Mouse (Mus musculus): ENCODE measurements around the gene Far1.

Gene Far1

DNA sequence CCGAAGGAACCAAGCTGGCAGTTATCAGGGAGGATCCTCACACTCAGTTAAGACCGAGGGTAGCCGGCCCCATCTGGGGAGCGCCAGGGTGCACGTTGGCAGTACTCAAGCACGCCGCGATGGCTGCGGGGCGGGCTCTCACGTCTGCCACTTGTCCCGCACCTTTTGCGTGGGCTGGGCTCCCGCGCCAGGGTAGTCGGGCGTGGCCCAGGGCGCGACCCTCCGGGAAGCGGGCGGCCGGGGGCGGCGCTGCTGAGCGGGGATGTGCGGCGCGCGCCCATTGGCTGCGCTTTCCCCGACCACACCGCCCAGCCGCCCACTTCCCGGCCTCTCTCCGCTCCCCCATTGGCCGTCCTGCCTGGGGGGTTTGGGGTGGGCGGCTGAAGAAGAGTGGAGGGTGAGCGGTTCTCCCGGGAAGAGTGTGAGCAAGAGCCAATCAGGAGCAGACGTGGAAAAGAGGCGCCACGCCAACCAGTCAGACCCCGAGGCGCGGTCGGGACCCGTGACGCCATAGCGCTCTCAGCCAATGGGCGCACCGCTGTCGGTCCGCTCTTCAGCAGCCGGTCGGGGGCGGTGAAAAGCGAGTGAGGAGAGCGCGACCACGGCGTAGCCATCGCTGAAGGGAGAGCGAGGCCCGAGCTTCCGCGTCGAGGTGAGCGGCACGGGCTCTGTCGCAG is at the start of gene Far1:
TSS of gene Far1 (plus strand) at position 549 of the 677 bp plus-strand sequence.
- DNase-seq: peak; percentile 99

DNA sequence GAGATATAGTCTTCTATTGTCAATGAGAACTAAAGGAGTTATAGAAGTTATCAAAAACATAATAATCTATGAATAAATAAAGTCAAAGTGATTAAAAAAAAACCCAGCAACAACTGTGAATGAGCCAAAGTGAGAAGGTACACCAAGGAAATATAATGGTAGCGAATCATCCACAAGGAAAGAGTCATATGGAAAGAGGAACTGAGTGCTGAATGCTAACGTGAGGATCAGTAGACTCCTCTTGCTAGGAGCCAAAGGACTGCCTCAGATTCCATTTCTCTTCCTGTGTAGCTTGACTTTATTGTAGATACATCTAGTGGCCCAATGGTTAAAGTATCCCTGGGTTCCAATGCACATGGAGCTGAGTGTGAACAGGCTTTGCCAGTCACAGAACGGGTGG is 45.3 kb upstream of the Far1 start:
- DNase-seq: no peak

DNA sequence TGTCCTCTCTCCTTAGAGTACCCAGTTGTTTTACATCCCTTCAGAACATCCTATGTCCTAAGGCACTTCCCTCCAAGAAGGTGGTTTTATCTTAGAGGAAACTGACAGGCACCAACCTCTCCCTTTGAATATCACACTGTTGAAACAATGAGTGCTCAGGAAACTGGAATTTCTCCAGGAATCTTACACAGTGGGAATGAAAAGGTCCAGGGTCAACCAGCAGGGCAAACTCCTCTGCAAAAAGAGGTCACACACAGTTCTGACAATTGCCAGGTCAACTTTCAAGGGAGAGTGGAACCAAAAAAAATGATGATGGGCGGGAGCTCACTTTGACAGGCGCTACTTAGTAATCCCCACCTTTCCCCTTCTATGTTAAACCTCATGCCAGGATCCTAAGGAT is 43.0 kb upstream of the Far1 start:
- no peak for DNase-seq

DNA sequence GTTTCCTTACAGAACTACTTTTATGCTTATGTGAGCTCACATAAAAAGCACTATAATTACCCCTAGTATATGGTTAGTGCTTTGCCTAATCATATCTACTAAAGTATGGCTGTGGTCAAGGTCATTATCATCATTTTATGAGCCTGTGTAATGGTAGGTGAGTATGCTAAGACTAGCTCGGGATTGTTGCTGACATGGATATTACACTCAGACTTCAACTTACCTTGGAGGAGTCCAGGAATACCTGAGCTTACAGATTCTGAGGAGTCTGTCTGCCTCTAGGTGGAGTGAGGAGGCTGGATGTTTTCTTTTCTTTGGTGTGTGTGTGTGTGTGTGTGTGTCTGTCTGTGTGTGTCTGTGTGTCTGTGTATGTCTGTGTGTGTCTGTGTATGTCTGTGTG is 42.0 kb upstream of the Far1 start:
- DNase-seq: no peak

DNA sequence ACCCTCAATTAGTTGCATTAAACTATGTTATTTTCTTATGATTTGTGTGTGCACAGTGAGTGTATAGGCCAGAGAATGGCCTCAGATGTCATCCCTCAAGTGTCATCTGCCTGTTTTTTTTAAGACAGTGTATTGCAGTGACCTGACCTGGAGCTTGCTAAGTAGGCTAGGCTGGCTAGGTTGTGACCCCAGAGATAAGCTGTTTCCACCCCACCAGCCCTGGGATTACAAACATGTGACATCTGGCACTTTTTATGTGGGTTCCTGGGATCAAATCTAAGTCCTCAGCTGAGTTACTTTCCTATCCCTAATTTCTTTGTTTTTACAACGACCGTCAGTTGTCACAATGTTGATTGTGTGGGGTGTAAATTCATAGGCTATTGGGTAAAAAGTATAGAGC is 17.8 kb upstream of the Far1 start:
- no peak for DNase-seq

DNA sequence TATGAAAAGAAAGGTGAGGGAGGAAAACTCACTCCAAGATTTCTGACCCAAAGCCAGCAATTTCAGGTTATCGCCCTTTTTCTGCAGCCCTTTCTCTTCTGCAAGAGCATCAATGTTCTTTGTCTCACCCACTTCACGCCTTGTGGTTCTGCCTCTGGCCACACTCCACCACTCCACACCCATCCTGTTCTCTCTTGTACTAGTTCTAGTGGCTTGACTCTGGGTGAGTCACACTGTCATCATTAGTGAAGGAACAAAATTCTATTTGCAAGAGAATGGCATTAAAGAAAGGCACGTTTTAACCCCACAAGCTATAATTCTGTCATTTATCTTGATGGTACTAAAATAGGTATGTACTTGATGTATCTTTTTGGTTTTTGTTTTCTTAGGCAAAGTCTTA is 15.2 kb upstream of the Far1 start:
- no peak for DNase-seq

DNA sequence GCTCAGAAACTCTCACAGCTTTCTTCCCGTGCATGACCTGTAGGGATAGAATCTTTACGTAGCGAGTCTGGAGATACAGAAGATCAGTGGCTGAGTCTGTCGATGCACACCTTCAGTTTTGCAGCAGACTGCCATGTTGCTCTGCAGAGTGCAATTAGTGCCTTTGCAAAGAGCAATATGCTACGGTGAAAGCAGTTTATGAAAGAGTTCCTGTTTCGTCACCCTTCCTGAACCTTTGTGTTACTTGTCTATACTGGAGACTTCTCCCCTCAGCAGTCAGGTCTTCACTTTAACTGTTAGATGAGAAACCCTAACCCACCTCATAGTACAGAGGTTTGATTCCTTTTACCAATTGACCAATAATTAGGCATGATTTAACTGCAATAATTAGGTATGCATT is 13.8 kb upstream of the Far1 start:
- DNase-seq: no peak

DNA sequence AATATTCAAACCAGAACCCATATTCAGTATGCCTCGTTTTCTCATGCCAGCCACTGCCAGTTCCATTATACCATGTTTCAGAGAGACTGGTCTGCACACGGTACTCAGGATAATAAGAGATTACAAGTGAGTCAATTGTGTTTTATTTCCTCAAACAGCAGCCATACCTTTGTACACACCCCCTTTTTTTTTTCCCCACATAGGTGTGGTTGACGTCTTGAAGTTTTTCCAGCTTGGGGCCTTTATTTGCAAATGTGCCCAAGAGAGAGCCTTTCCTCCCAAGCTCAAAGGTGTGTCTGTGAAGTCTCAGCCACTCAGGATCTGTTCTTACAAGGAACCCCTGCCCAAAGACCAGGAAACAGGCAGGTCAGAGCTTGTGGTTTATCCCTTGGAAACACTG is 11.2 kb upstream of the Far1 start:
- DNase-seq: no peak

DNA sequence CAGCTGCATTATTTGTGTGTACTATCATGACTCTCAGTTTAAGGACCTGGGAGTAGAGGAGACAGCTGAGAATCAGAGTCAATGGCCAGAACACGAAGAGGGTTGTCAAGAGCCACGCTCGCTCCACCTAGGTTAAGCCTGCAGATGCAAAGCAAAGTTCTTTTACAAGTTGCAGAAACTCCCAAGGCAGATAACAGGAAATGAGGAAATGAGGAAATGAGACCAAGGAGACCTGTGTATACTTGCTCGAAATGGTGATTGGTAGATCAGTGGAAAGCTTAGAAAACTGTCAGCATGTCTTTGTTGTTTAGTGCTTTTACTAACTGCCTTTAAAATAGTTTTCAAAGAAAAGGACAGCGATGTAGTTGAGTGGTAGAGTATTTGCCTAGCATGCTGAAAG is 8.6 kb upstream of the Far1 start:
- no peak for DNase-seq

DNA sequence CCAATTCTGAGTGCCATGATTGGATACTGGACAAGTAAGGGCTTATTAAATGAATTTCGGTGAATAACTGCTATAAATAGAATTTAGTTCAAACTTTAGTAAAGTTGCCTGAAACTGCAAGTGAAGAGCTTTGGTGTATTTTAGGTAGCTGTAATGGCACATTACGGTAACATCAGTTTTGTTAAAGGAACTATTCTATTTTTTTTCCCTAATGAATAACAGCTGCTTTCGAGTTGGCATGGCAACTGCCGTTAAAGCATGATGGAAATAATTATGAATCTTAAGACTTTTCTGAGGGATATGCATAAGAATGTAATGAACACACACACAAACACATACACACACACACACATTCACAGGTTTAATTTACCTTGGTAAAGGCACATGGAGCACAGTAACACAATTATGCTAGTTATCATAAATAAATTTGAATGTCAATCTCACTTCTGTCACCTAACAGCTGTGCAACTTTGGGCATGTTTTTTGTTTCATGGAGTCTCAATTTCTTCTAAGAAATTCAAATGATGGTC is 8.1 kb upstream of the Far1 start:
- no peak for DNase-seq

DNA sequence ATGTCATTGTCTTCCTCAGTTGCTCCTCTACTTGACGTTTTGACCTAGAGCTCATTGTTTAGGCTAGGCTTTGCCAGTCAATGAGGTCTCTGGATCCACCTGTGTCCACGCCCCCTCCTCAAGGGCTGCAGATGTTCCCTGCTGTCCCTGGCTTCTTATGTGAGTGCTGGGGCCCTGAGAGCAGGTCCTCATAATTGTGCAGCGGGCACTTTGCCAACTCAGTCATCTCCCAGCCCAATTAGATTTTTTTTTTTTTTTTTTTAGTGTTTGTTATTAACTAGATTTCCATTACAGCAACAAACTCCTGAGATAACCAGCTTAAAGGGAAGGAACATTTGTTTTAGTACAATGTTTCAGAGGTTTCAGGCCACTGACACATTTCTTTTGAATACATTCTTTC is 5.8 kb upstream of the Far1 start:
- DNase-seq: peak; percentile 13 to 30

DNA sequence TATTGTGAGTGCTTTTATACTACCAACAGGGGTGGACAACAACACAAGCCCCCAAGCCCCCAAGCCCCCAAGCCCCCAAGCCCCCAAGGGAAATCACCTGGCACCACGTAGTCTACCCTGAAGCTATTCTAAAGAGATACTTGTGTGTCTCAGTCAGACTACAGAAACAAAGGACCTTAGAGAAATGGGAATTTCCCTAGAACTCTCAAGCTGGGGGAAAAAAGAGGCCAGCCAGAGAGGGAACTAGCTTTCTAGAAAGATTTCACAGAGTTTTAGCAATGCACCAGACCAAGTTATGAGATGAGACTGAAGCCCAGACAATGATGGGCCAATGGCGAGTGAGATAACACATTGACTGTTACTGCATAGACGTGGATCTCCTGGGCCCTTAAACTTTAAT is 2.2 kb upstream of the Far1 start:
- no peak for DNase-seq

DNA sequence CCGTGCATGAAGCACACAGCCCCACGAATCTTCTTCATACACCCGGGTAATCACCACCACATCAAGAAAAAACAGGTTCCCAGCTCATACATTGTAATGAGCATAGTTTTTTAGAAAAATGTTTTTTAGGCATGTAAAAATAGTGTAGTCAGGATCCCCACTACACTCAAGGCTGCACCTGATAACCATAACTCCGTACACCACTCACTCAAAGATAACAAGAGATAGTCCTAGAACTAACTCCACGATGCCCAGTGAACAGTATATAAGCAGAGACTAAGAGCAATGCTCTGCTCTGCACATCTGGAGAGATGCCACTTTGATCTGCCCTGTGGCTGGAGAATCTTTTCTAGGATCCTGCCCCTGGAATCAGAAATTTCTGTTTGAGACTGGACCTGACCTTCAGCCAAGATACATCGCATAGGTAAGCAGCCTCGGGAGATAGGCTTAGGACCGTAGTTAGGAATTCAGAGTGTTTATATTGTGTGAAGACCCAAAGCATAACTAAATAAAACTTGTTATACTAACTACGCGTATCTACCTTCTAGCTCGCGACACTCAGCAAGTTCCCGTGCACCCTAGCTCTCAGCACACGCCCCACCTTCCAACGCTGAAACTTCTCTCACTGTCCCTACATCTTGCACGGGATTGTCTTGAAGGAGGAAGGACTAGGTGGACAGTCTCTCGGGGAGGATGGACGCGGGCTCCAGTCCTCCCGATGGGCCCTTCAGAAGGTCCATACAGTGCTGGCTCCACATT is 928 bp upstream of the Far1 start:
- no peak for DNase-seq

DNA sequence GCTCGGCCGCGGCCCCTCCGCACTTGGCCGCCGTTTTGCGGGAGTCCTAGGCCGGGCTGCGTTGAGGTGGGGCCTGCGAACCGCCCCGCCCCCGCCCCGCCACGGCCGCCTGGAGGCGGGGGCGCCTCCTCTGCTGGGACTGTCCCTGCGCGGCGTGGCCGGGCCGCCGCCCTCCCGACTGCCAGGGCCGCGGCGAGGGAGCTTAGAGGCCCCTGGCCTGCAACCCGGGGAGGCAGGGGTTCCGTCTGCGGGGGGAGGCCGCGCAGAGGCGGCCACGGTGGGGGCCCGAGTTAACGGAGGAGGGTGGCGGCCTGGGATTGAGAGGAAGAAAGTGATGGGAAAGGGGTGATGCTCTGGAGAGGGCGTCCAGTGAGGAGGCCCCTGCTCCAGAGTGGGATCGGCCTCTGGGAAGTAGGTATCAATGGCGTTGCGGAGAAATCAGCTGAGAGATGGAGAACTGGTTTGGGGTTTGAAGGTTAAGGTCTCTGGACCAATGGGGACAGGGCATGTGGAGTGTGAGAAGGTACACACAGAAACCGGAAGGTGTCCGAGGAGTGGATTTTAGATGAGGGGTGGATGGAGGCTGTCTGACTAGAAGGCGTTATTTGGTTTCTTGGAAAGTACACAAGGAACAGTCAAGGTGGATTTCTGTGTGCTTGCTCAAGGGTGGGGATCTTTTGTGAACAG is 472 bp downstream of the Far1 start:
- no peak for DNase-seq

DNA sequence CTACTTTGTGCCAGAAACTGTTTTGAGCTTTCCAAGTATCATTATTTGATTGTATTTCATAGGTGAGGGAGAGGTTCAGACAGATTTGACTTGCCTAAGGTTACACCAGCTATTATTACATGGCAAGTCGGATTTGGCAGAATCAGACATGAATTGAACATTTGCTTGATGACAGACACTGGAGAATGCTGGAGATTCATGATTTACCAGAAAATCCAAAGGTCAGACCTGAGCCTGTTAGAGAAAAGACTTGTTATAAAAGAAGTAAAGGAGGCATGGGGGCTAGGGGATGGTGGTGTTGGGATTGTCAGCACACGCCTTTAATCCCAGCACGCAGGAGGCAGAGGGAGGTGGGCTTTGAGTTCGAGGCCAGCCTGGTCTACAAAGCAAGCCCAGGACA is 2.2 kb downstream of the Far1 start:
- no peak for DNase-seq

DNA sequence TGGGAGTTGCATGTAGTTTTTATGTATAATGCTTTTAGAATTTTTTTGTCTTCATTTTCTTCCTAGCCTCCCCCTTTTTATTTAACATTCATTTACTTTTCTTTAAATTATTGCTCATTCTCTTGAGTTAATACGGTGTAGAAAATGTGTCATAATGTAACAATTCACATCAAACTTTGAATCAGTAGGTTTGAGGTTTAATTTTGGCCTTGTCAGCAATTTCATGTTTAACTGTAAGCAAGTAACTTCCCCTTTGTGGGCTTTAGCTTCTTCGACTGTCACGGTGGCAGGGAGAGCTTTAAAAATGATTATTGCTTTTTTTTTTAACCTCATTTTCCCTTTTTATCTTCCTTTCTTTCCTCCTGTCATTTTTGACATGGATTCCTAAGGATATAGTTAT is 4.8 kb downstream of the Far1 start:
- no peak for DNase-seq

DNA sequence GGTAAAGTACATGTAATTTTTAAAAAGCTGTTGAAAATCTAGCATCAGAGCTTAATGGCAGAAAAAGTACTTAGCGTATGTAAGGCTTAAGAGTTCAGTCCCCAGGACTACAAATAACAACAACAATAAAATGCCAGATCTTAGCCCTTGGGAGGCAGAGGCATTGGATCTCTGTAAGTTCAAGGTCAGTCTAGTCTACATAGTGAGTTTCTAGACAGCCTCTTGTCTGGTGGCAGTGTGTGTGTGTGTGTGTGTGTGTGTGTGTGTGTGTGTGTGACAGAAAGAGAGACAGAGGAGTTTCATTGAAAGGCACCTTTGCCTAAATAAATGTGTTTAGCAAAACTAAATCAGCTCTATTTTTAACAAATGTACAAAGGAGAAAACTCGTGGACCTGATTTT is 5.3 kb downstream of the Far1 start:
- DNase-seq: no peak

DNA sequence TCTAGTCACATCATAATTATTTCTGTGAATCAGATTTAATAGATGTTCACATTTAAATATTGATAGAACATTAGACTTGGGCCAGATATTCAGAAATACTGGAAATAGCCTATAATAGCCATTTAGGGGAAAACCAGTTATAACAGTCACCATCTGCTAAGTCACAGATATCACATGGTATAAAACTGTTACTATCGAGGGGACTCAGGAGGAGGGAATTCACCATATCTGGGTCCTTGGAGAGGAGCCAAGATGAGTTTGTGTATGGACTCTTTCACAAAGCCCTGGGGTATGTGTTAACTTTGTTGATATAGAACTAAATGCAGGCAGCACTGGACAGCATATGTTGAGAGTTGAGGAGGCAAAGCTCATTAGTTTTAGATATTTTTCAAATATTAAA is 29.5 kb downstream of the Far1 start:
- no peak for DNase-seq

DNA sequence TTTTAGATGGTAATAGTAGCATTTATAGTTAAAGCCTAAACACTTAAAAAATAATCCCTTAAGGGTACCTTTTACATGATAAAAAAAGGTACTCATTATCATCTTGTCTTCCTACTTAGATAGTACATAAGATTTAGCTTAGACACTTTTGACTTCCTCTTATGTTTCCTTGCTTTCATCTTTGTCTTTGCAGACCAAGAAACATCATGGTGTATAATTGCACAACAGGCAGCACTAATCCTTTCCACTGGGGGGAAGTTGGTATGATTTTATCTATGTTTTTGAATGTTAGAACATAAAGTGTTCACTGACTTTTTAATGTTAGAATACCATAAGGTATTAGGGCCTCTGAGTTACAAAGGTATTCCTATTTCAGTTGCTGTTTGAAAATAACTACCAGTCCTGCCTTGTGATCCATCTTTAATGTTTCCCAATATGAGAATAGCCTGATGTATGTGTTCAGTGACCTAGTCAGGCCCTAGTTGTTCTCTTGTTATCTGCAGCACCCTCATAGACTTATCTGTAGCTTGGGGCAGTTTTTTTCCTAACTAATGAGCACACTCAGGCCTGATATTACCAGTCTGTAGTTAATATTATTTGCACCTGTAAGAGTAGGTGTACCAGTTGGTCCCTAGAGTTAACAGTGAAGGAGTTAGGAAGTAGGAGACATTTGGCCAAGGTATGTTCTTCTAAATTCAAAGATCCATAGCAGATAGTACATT is 38.3 kb downstream of the Far1 start:
- no peak for DNase-seq

DNA sequence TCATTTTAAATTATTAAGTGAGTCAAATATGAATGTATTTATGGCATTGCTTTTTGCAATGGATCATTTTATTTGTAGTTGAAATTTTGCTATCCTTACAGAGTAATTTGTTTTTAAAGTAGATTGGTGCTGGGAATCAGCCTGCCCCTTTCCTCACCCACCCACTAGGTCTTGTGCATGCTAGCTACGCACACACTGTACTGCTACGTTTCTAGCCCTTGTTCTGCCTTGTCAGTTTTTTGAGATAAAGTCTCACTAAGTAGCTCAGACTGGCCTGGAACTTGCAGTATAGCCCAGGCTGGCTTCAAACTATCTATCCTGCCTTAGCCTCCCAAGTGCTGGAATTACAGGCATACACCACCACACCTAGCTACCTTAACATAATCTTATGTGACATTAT is 38.9 kb downstream of the Far1 start:
- no peak for DNase-seq

DNA sequence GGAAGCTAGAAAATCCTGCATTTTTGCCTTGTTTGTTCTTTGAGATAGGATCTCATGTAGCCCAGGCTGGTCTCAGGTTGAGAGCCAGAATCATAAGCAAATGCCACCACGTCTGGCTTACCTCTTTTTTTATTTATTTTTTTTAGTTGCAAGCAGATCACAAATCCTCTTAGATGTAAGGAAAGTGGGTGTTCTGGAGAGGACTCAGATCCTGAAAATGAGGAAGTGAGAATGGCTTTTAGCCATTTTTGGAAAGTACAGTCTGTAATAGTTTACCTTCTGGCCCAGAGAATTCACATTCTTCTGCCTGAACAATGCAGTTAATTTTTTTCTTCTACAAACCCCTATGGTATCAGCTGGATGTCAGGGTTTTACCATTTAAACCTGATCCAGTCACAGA is 42.5 kb downstream of the Far1 start:
- no peak for DNase-seq

DNA sequence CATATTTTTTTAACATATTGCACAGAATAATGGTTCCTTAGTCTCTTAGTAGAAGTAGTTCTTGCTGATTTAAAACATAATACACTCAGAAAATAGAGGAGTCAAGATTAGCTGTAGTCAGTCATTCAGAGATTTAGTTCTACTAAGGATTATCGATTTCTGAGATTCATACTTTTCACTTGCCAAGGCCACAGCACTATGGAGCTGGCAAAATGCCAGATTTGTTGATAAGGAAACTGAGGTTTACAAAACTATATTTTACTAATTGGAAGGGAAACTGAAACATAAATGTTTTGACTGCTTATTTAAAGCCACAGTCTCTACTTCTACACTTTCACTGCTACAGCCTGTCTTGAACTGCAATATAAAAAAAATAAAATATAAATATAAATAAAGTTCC is 53.3 kb downstream of the Far1 start:
- no peak for DNase-seq

DNA sequence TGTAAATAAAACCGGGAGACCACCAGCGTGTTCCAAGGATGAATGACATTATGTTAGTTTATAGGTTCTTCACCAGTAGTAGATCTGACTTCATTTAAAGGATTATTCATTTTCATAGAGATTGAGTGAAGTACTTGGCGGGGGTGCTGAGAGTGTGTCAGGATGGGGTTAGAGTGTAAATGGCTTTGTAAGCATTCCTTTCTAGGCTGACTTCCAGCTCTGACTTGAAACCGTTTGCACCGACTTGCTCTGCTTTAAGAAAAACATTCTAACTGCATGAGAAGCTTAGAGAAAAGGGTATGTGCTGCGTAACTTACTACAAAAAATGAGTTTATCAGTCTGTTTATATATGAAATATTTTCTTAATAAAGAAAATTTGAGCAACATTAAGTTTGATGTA is 57.5 kb downstream of the Far1 start:
- no peak for DNase-seq
